Mouse (Mus musculus) gastrocnemius, postnatal 25 days (tissue): ENCODE results near the gene Ptprm. TPM values are rescaled to one million over a fixed set of nuclear protein-coding genes. Genes with fewer than 3 reads are reported as not detected.

Experiments used
- DNase-seq: peaks from one replicate; pipeline ENCODE4 v3.0.0; 2022
- total RNA-seq, 2 experiments: library from RNA; stranded (reverse); gene quantifications; 1 replicate in 1 of 2; 2 replicates in 1 of 2; pipeline ENCODE4 v1.2.3; 2021

The Ptprm gene
- total RNA-seq, 2 experiments from 2014 or later: 22.4 to 28.0 TPM

DNA sequence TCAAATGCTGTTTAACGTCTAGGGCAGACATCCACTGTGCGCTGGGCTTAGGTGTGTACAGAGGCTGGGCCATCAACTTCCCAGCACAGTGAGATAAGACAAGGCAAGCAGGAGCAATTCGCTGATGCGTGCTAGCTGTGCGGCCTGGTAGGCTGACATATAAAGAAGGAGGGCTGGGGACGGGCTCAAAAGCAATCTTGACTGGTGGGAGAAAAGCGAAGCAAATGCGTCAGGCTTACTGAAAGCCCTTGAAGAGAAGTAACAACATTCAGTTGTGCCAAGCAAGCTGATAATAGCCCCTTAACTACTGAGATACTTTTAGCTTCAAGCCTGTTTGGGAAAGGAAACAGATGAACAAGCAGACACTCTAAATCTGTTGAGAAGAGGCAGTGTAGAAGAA is 217.8 kb downstream of the Ptprm start:
- no peak for DNase-seq

- DNase-seq: no peak
Measured at GRCm38 (mm10) chr17:67134235-67134634, 220.0 kb downstream of the Ptprm start.

DNA sequence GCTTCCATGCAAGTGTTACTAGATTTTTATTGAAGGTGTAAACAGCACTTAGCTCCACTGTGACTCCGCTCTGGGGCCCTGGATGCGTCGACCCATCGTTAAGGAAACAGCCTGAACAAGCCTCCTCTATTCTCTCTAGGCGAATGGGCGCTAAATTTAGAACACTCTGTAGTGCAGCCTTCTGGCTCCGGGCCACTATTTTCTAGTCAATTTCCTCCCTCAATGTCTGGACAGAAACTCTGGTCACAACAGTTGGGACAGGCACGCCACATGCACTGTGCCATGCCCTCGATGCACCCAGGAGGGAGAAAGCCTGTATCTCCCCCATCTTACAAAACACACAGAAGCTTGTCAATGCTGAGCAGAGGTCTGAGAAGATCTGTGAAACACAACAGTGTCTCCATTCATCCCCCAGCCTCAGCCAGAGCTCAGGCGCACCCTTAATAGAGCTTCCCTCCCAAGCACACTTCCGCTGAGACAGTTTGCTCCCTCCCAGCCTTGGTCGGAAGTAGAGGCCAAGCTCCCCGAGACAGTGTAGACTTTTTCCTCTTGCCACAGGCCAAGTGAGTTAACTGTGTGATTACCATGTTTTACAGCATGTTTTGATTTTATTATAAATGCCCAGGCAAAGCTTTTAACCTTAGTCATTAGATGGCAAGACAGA is 220.7 kb downstream of the Ptprm start:
- DNase-seq: peak; percentile 25

DNA sequence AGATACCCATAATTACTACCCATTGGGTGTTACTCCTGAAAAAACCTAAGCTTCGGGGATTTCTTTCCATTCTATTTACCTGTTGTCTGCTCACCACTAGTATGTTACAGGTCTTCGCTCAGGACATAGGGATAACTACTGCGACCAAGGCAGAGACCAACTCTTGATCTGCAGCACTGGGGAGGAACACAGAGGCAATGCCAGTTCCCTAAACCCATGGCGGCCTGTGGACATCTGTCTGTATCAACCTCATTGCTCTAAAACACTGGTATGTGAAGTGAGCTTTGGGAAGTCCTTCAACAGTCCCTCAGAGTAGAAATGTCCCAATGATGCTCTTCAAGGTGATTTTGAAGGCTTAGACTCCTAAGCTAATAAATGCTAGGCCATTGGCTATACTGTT is 221.2 kb downstream of the Ptprm start:
- no peak for DNase-seq

DNA sequence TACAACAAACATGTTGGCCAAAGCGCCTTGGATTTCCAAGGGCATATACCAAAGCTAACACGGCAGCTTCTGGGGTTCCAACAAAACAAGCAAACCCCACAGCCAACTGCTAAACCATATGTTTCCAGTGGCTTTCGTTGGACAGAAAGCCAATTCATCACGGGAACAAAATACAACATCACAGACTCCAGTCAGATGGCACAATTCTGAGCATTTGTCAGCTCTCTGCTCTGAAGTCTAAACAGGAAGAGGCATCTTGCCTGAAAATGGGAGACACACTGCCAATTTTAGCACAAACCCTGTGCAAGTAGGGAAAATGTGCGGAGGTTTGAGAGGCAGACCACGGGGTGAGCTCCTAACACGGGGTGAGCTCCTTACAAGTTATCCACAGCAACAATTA is 226.7 kb downstream of the Ptprm start:
- no peak for DNase-seq

DNA sequence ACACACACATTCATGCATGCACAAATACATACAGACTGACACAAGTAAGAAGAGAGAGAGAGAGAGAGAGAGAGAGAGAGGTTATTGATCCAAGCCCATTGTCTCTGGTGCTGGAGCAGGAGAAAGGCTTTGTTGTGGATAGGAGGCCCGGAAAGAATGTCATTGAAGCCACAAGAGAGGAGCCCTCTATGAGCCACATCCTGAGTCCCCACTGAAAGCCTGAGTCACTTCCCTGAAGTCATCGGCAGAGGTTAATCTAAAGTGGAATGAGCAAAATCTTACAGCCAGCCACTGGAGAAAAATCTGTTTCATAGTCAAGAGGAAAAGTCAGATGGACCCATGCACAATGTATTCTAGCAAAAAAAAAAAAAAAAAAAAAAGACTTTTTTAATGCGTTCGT is 228.7 kb downstream of the Ptprm start:
- DNase-seq: no peak

DNA sequence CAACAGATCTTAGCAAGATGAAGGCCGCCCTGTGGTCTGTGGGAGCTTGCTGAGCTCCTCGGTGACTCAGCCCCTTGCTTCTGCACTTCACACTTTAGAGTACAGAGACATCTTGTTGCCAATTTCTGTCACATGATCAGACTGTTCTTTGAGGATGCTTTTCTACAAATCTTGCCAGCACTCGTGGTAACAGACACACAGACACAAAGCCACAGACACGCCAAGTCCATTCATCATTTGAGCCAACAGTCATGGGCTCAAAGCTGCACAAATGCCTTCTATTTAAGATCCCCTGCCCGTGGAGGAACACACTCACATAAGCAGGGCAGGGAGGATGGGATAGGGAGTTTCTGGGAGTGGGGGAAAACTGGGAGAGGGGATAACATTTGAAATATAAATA is 230.0 kb downstream of the Ptprm start:
- DNase-seq: no peak

DNA sequence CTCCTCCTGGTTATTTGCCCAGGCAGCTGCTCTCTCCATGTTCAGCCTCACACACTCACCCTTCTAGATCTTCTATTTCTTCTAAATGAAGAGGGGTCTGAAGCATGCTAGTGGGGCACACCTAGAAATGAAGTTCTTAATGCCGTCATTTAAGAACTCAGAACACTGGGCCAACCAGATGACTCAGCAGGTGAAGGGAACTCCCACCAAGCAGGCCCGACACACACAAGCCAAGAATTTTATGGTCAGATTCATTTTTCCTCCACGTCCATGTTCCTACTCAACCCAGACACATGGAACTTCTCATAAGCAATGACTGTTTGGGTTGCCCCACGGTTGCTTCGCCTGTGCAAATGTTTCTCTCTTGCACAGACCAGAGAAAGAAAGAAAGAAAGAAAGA is 230.5 kb downstream of the Ptprm start:
- DNase-seq: no peak

DNA sequence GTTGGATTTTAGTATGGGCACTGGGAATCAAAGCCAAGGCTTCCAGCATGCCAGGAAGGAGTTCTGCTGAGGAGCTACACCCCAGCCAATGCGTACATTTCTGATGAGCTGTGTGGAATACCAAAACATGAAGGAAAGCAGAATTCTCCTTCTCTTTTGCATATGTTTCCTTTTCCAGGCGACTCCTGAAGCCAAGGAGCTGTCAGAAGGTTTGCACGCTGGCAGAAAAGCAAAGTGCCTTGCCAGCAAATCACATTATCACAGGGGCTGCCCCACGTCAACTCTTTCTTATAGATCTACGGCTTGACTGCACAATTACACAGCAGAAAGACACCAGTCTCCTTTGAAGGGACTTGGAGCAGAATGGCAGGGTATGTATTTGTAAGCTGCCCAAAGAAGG is 233.4 kb downstream of the Ptprm start:
- DNase-seq: no peak

DNA sequence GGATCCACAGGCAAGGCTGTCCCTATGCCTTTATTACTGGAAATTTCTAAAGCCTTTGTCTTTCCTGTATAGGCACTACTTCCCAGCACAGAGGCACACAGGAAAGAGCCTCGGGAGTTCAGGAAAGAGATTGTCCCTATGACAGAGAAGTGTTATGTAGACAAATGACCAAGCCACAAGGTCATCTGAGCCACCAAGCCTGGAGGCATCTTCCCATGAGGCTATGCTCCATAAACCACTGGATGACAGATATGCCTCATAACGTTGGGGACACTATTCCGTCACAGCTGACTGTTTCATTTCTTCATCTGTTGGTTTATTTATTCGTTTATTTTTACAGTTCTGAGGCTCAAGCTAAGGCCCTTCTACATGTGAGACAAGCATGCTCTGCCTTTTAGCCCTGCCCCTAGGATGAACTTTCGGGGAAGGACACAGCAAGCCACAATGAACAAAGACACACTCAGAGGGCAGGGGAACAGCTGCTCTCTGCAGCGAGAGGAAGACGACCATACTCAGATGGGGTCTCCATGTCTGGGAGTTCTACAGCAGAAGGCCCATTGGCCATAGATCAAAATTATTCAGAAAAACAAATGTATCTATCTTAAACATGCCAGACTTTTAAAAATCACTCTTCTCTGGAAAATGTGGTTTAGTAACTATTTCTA is 235.4 kb downstream of the Ptprm start:
- no peak for DNase-seq

DNA sequence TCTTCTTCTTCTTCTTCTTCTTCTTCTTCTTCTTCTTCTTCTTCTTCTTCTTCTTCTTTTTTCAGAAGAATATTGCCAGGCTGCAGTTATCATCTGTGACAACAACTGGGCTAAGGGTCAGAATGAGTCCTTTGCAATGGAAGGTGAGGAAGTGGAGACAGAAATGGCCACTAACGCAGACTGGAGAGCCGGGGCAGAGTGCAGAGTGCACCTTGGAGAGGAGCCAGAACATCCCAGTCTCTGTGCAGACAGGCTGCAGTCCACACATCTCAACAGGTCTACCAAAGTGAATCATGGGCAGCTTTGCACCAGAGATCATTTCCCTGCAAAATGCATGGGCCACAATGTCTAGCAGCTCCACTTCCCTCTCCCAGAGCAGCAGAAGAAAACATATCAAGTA is 239.4 kb downstream of the Ptprm start:
- no peak for DNase-seq

DNA sequence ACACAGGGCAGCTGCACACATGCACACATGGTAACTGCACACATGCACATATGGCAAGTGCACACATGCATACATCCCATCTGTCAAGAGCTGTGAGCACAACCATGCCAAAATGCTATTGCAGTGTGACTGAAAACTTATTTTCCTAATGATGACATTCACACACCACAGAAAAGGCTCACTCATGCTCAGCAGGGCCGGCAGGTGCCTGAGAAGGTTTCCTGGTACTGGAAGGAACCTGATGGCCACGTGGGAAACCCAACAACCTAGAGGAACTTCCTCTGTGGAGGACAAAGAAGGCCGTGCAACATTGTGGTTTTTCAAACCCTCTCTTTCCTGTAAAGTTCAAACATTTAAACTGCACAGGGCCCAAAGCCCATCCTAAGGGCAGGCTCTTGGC is 241.6 kb downstream of the Ptprm start:
- DNase-seq: no peak

DNA sequence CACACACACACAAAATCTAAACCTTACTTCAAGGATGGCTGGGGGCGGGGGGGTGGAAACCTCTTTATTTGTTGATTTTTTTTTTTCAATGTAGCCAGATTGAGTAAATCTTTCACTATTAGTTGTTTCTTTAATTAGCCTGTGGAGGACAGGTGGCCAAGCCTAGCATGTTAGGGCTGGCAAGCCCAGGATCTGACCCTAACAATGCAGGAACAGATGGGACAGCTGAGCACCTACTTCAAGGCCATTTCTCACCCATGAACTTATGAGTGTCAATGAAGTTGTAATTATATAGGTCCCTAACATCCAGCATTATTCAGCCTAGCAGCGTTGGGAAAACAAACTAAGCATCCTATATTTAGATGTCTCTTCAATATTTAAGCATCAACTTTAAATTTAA is 248.1 kb downstream of the Ptprm start:
- no peak for DNase-seq

GRCm38 (mm10) chr17:67102051-67102450 is 252.2 kb downstream of the Ptprm start:
- peak; percentile 21 for DNase-seq

DNA sequence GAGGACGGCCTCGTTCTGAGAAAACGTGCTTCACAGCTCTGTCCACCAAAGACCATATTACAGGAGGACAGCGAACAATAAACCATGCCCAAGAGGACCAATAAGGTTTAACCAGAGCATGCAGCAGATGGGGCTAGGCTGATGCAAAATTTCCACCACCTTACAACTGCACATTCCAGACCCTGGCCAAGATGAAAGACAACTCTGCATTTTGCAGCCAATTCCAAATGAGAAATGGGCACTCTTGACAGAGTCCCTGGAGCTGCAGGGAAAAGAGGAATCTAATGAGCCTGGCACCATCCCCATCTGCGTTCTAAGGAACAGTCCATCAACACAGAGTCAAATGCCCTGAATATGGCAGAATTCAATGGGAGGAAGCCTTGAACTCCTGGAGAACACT is 263.3 kb downstream of the Ptprm start:
- no peak for DNase-seq

DNA sequence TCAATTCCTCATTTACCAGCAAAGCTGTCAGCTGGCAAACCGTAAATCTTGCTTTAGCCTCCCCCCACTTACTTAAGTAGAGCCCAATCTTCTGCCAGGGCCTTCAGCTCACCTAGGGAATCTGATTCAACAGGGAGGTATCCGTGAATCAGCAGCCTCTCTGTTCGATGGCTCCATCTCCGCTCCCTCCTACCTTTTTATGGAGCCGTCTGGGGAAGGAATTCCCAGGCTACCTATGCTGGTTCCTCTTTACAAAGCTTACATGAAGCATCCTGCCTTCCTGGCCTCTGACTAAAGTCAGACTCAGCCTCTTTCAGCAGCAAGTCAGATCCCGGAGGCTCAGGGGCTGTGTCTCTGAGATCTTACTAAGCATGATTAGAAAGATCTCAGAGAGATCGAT is 264.1 kb downstream of the Ptprm start:
- no peak for DNase-seq

DNA sequence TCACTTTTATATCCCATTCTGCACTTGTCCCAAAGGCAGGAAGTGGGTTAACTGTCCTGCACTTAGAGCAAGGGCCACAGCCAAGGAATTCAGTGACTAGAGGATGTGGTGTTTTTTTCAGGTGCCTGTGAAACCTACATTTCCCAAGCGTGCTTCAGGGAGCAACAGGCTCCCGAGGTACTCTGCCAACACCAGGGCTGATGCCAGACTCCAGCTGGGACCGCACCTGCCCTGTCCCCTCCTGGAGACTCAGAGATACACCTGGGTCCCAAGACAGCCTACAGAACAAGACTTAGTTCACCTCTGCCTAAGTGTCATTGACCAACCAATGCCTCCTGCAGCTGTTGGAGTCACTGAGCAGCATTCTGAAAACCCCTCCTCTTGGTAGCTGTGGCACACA is 264.6 kb downstream of the Ptprm start:
- DNase-seq: no peak

DNA sequence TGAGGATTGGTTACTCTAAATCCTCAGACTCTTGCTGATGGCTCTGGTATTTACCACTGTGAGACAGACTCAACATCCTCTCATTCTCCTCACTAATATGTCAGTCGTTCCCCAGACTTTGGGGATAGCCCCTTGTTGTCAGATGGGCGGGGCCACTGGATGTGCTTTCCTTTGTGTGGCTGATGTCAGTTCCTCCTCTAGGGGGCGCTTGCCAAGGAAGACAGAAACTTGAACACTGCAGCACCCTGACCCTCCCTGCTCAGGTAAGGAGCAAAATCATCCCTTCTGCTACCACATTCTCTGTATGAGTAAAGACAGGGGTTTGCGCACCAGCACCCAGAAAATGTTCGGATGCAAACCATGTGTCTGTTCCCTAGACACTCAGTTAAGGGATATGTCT is 266.7 kb downstream of the Ptprm start:
- DNase-seq: no peak

DNA sequence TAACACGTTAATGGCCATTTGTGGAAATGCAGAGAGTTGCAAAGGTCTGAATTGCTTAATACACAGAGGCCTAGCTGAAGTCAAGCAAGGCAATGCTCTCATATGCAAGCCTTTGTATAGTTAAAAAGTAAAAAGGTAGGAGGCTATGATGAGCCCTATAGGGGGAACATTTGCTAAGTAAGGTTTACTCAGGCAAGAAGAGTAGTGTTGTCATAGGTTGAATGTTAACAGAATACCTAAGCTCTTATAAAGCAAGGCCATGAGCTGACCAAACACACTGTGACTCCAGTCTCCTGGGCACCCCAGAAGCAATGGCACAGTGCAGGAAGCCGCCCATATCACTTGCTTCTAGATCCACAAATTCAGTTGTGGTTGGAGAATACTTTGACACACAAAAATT is 267.4 kb downstream of the Ptprm start:
- no peak for DNase-seq

- DNase-seq: no peak
Measured at GRCm38 (mm10) chr17:67084501-67084900, 269.8 kb downstream of the Ptprm start.

DNA sequence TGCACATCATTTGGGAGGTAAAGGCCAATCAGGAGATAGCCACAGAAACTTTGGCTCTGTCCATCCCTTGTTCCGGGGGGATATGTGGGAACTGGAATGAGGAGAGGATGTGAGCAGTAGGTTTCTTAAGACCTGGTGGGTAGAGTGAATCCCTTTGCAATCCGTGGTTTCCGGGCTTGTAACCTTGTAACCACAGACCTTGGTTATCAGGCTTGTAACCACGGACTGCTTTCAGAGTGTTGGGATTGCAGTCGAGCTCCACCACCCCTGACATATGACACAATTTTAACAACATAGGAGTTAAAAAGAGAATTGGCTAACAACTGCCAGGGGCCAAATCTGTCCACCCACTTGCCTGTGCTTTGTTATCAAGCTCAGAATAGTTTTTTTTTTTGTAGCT is 270.2 kb downstream of the Ptprm start:
- no peak for DNase-seq

- no peak for DNase-seq
Measured at GRCm38 (mm10) chr17:67079570-67079969, 274.7 kb downstream of the Ptprm start.

DNA sequence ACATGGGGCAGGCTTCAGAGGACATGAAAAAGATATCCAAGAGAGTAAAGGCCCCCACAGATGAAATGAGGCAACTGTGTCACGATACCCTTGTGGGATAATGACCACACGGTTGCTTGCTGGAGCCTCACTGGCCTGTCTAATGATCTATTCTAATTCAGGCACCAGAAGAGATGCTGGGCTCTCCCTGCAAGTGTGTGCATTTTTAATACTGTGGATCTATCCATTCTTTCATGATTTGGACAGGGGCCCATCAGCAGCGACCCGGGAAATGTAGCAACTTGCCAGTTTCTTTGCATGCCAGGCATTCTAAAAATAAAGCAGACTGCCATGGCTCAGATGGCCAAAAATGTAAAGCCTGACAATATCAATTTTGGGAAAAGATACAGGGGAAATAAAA is 280.7 kb downstream of the Ptprm start:
- DNase-seq: no peak

GRCm38 (mm10) chr17:67073139-67073538 is 281.1 kb downstream of the Ptprm start:
- DNase-seq: no peak
